Mouse (Mus musculus) mammary gland, adult 2 months (tissue): ENCODE measurements around the gene Tnfaip8l3. TPM values are rescaled to one million over a fixed set of nuclear protein-coding genes. Genes with fewer than 3 reads are reported as not detected.

Experiments used
- polyA plus RNA-seq: library from polyadenylated mRNA; depleted of rRNA; stranded (reverse); fragments of >200 nt; gene quantifications from 2 replicates; pipeline ENCODE4 v1.2.3, GENCODE M21; 2012; ENCODE audit warnings: low replicate concordance; rRNA removed

Tnfaip8l3 gene
- 0.16 and 0.32 TPM in 2 replicates for polyA plus RNA-seq

GRCm38 (mm10) chr9:54068032-54068649 is at the start of gene Tnfaip8l3:
Gene Tnfaip8l3 (minus strand): TSS chr9:54068388.

DNA sequence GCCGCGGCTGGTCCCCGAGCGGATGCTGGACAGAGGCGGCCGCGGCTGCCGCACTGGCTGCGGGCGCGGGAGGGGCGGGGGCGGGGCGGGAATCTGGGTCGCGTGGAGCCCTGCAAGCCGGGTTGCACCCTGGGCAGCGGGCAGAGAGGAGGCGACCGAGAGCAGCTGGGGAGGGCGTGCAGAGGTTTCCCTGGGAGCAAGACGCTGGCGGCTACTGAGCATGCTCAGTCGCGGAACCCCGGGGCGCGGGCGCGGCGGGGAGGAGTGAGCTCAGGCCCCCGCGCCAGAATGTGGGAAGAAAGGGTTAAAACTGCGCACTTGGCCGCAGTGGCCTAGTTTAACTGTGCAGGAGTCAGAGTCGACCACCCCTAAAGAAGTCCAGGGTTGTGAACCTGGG is 93.1 kb downstream of the Tnfaip8l3 start, which contains the start of gene Elmod1:
TSS of gene Elmod1 (minus strand) at position 180 of the 397 bp plus-strand sequence.

Other genes with a start within 250 kb of the Tnfaip8l3 start
- gene Sln, start 218.2 kb downstream of the Tnfaip8l3 start, polyA plus RNA-seq, result 12.4 TPM in 1 of 2 replicates, not detected in the other
- gene Elmod1, start 93.1 kb downstream of the Tnfaip8l3 start, polyA plus RNA-seq, result 0.06 and 0.56 TPM in 2 replicates
- gene Cyp19a1, start 199.7 kb upstream of the Tnfaip8l3 start, polyA plus RNA-seq, result not detected in 2 replicates
- 0.30 and 1.3 TPM in 2 replicates for gene Gldn, start 218.1 kb upstream of the Tnfaip8l3 start, polyA plus RNA-seq